Mouse (Mus musculus): ENCODE data around the gene Pde9a. TPM values are rescaled to one million over a fixed set of nuclear protein-coding genes. Genes with fewer than 3 reads are reported as not detected.
"Not testable (repeated sequence)": the region's sequence is repeated elsewhere in the genome, so short reads cannot be mapped to it uniquely, and the experiment has no call there.

The Pde9a gene
- 27.6 and 34.9 TPM in 2 replicates for polyA plus RNA-seq (2015; fragmentation: Nextera tagmentation; extraction: Ambion mirVana)

GRCm38 (mm10) chr17:31385671-31386665 is at the start of gene Pde9a:
TSS of gene Pde9a (plus strand) at chr17:31386210.
- Histone ChIP-seq H3K9me3 (replicated peaks) (no peaks in the 10 kb centered on the region), H3K36me3 (no peaks in the 10 kb centered on the region), H3K4me3 (replicated peaks) (peak within 1 kb of the TSS; percentile 82), H3K27ac (peak within 1 kb of the TSS; percentile 80), H3K27me3 (peaks cover 24% of the 10 kb centered on the region), H3K4me2 (peak within 1 kb of the TSS; percentile 96), H3K4me1 (peaks cover 58% of the 10 kb centered on the region), H3K9ac (peak within 1 kb of the TSS; percentile 79)
- WGBS = under 1% methylated on average over 53 of the region's 56 CpGs
- ATAC-seq (replicated peaks; ENCODE audit: low FRiP score) = peak; percentile 78

- H3K9me3 ChIP-seq (replicated peaks) = no peaks in the 10 kb centered on the region
- H3K36me3 ChIP-seq = no peaks in the 10 kb centered on the region
- no peak overlapping the region for H3K4me3 ChIP-seq (replicated peaks)
- WGBS = 80% methylated on average over 2 of the region's 2 CpGs
- no peak overlapping the region for H3K9ac ChIP-seq
- no peak overlapping the region for H3K27ac ChIP-seq
- H3K4me1 ChIP-seq = peaks cover 14% of the 10 kb centered on the region
- H3K4me2 ChIP-seq = no peak overlapping the region
- ATAC-seq (replicated peaks; ENCODE audit: low FRiP score) = no peak
- no peaks in the 10 kb centered on the region for H3K27me3 ChIP-seq
Observed at GRCm38 (mm10) chr17:31339769-31340168, 46.2 kb upstream of the Pde9a start.

- Histone ChIP-seq H3K4me1 (no peaks in the 10 kb centered on the region), H3K9me3 (replicated peaks) (no peaks in the 10 kb centered on the region), H3K36me3 (no peaks in the 10 kb centered on the region), H3K27ac (no peak overlapping the region), H3K4me2 (no peak overlapping the region), H3K4me3 (replicated peaks) (no peak overlapping the region), H3K9ac (no peak overlapping the region), H3K27me3 (no peaks in the 10 kb centered on the region)
- ATAC-seq (replicated peaks; ENCODE audit: low FRiP score) = no peak
- 77% methylated on average over 6 of the region's 6 CpGs for WGBS
Observed at GRCm38 (mm10) chr17:31342191-31342590, 43.8 kb upstream of the Pde9a start.

GRCm38 (mm10) chr17:31344172-31344801 is 41.7 kb upstream of the Pde9a start:
- Histone ChIP-seq H3K4me3 (replicated peaks) (no peak overlapping the region), H3K9ac (no peak overlapping the region), H3K27me3 (no peaks in the 10 kb centered on the region), H3K4me2 (no peak overlapping the region), H3K9me3 (replicated peaks) (no peaks in the 10 kb centered on the region), H3K27ac (no peak overlapping the region), H3K4me1 (no peaks in the 10 kb centered on the region), H3K36me3 (no peaks in the 10 kb centered on the region)
- ATAC-seq (replicated peaks; ENCODE audit: low FRiP score) = 0 out of 2 replicates have a peak, but pooled peaks have one; percentile 25
- WGBS = 46% methylated on average over 5 of the region's 5 CpGs

- no peak for ATAC-seq (replicated peaks; ENCODE audit: low FRiP score)
- no peak overlapping the region for H3K27ac ChIP-seq
- 92% methylated on average over 3 of the region's 3 CpGs for WGBS
- no peaks in the 10 kb centered on the region for H3K36me3 ChIP-seq
- H3K9ac ChIP-seq = no peak overlapping the region
- no peaks in the 10 kb centered on the region for H3K4me1 ChIP-seq
- H3K27me3 ChIP-seq = no peaks in the 10 kb centered on the region
- H3K9me3 ChIP-seq (replicated peaks) = no peaks in the 10 kb centered on the region
- H3K4me3 ChIP-seq (replicated peaks) = no peak overlapping the region
- no peak overlapping the region for H3K4me2 ChIP-seq
Observed at GRCm38 (mm10) chr17:31344816-31345215, 41.2 kb upstream of the Pde9a start.

GRCm38 (mm10) chr17:31348129-31348528 is 37.9 kb upstream of the Pde9a start:
- no peaks in the 10 kb centered on the region for H3K27me3 ChIP-seq
- no peak overlapping the region for H3K4me3 ChIP-seq (replicated peaks)
- no peak overlapping the region for H3K9ac ChIP-seq
- H3K36me3 ChIP-seq = no peaks in the 10 kb centered on the region
- no peaks in the 10 kb centered on the region for H3K4me1 ChIP-seq
- ATAC-seq (replicated peaks; ENCODE audit: low FRiP score) = no peak
- no peak overlapping the region for H3K4me2 ChIP-seq
- H3K27ac ChIP-seq = no peak overlapping the region
- H3K9me3 ChIP-seq (replicated peaks) = no peaks in the 10 kb centered on the region
- 85% methylated on average over 5 of the region's 5 CpGs for WGBS

GRCm38 (mm10) chr17:31349388-31349787 is 36.6 kb upstream of the Pde9a start:
- H3K9me3 ChIP-seq (replicated peaks) = no peaks in the 10 kb centered on the region
- no peak overlapping the region for H3K9ac ChIP-seq
- 87% methylated on average over 12 of the region's 12 CpGs for WGBS
- H3K4me2 ChIP-seq = no peak overlapping the region
- no peaks in the 10 kb centered on the region for H3K36me3 ChIP-seq
- ATAC-seq (replicated peaks; ENCODE audit: low FRiP score) = no peak
- no peaks in the 10 kb centered on the region for H3K4me1 ChIP-seq
- H3K4me3 ChIP-seq (replicated peaks) = no peak overlapping the region
- H3K27ac ChIP-seq = no peak overlapping the region
- H3K27me3 ChIP-seq = no peaks in the 10 kb centered on the region

- Histone ChIP-seq H3K27ac (no peak overlapping the region), H3K4me1 (peaks cover 11% of the 10 kb centered on the region; the same call in 1 of the 2 replicates), H3K9ac (no peak overlapping the region), H3K9me3 (replicated peaks) (no peaks in the 10 kb centered on the region), H3K36me3 (no peaks in the 10 kb centered on the region), H3K4me2 (no peak overlapping the region), H3K4me3 (replicated peaks) (no peak overlapping the region), H3K27me3 (no peaks in the 10 kb centered on the region)
- WGBS = 75% methylated on average over 8 of the region's 8 CpGs
- ATAC-seq (replicated peaks; ENCODE audit: low FRiP score) = no peak
Observed at GRCm38 (mm10) chr17:31351984-31352383, 34.0 kb upstream of the Pde9a start.

GRCm38 (mm10) chr17:31353255-31353654 is 32.8 kb upstream of the Pde9a start:
- 82% methylated on average over 2 of the region's 2 CpGs for WGBS

GRCm38 (mm10) chr17:31354684-31355083 is 31.3 kb upstream of the Pde9a start:
- 75% methylated on average over 3 of the region's 3 CpGs for WGBS
- not testable (repeated sequence) for ATAC-seq (replicated peaks; ENCODE audit: low FRiP score); H3K4me2 ChIP-seq; H3K27me3 ChIP-seq; H3K27ac ChIP-seq; H3K9ac ChIP-seq; H3K9me3 ChIP-seq (replicated peaks); H3K36me3 ChIP-seq; H3K4me3 ChIP-seq (replicated peaks)
- H3K4me1 ChIP-seq = peaks cover 11% of the 10 kb centered on the region; the same call in 1 of the 2 replicates

More at GRCm38 (mm10) chr17:31353255-31353654, 32.8 kb upstream of the Pde9a start:
- H3K4me3 ChIP-seq (replicated peaks) = no peak overlapping the region
- peaks cover 11% of the 10 kb centered on the region; the same call in 1 of the 2 replicates for H3K4me1 ChIP-seq
- H3K27ac ChIP-seq = no peak overlapping the region
- H3K4me2 ChIP-seq = no peak overlapping the region
- H3K27me3 ChIP-seq = no peaks in the 10 kb centered on the region
- ATAC-seq (replicated peaks; ENCODE audit: low FRiP score) = no peak
- H3K9ac ChIP-seq = no peak overlapping the region
- H3K9me3 ChIP-seq (replicated peaks) = no peaks in the 10 kb centered on the region
- no peaks in the 10 kb centered on the region for H3K36me3 ChIP-seq

- Histone ChIP-seq H3K4me2 (no peak overlapping the region), H3K27me3 (no peaks in the 10 kb centered on the region), H3K9me3 (replicated peaks) (no peaks in the 10 kb centered on the region), H3K4me1 (peaks cover 11% of the 10 kb centered on the region; the same call in 1 of the 2 replicates), H3K4me3 (replicated peaks) (no peak overlapping the region), H3K9ac (no peak overlapping the region), H3K27ac (peak overlapping the region; percentile 56), H3K36me3 (no peaks in the 10 kb centered on the region)
- 37% methylated on average over 8 of the region's 8 CpGs for WGBS
- 0 out of 2 replicates have a peak, but pooled peaks have one; percentile 36 for ATAC-seq (replicated peaks; ENCODE audit: low FRiP score)
Observed at GRCm38 (mm10) chr17:31355792-31356502, 30.1 kb upstream of the Pde9a start.

Data from kidney, embryonic 15.5 days (tissue).